ENCODE assay signal across 7 mouse cellular contexts in genomic region chr5:7899537-7899936, GRCm38 (mm10).
DNase-seq lines count a peak whose midpoint lies in the region; ATAC-seq lines count a peak whose summit lies in the region.

No protein-coding gene starts in this region.

- WGBS in forebrain, embryonic 16.5 days: 63% methylated on average over 3 of the region's 3 CpGs

- H3K4me1 ChIP-seq in forebrain, embryonic 16.5 days (replicated peaks; ENCODE audit: control insufficient read depth, insufficient read depth, low read length): no peaks in the 10 kb centered on the region

- H3K9ac ChIP-seq in forebrain, embryonic 16.5 days (replicated peaks; ENCODE audit: low read depth, low read length): no peak overlapping the region

- intact Hi-C loops in left cerebral cortex, postnatal 4 days (cut with DNase I): no loop called here

- no peak overlapping the region for H3K27ac ChIP-seq in forebrain, embryonic 16.5 days (ENCODE audit: low read length)

- ATAC-seq in forebrain, embryonic 16.5 days: peak; percentile 62; the same call in 1 of the 2 replicates

- no peak overlapping the region for H3K4me2 ChIP-seq in forebrain, embryonic 16.5 days (ENCODE audit: low read length)

- H3K36me3 ChIP-seq in forebrain, embryonic 16.5 days (ENCODE audit: control insufficient read depth, insufficient read depth): no peaks in the 10 kb centered on the region

- no peaks in the 10 kb centered on the region for H3K9me3 ChIP-seq in forebrain, embryonic 16.5 days (ENCODE audit: control insufficient read depth, low read length)

- no peaks in the 10 kb centered on the region for H3K27me3 ChIP-seq in forebrain, embryonic 16.5 days (replicated peaks; ENCODE audit: control insufficient read depth, insufficient read depth, low read length)

- H3K4me3 ChIP-seq in forebrain, embryonic 16.5 days (replicated peaks; ENCODE audit: low read length): no peak overlapping the region

- DNase-seq in kidney, postnatal 36 days: peak; percentile 7 to 57
- no peak for DNase-seq in kidney, adult 9 months
- peak; percentile 72 for DNase-seq in brain, adult 2 months (ENCODE audit: low read depth, low spot score)
- DNase-seq in left cerebral cortex, postnatal 4 days: peak; percentile 41
- DNase-seq in right cerebral cortex, postnatal 4 days: peak; percentile 54
- DNase-seq in urinary bladder, postnatal 25 days (ENCODE audit: low spot score): no peak

Comparison
In these comparisons a context has a peak if more than half of its experiments do, and no peak if none do; other contexts are left out.
1. DNase-seq: peak in kidney, postnatal 36 days (2 of 2), brain, adult 2 months (single experiment), left cerebral cortex, postnatal 4 days (single experiment) and right cerebral cortex, postnatal 4 days (single experiment); none in kidney, adult 9 months (single experiment) and urinary bladder, postnatal 25 days (single experiment).